Mouse (Mus musculus) gastrocnemius, postnatal 25 days (tissue): ENCODE data around the gene Catsper3. TPM values are rescaled to one million over a fixed set of nuclear protein-coding genes. Genes with fewer than 3 reads are reported as not detected.

Source experiments
- DNase-seq: peaks from one replicate; pipeline ENCODE4 v3.0.0; 2022
- long read RNA-seq, 2 experiments: library from polyadenylated mRNA; stranded (forward); transcript quantifications; one replicate each; pipeline ENCODE4 v2.0.0; 2021
- total RNA-seq, 2 experiments: library from RNA; stranded (reverse); gene quantifications; 1 replicate in 1 of 2; 2 replicates in 1 of 2; pipeline ENCODE4 v1.2.3; 2021

Catsper3 gene
- total RNA-seq = not detected
- long read RNA-seq, experiment 1 = 0 reads
- long read RNA-seq, experiment 2 = 0 reads

DNA sequence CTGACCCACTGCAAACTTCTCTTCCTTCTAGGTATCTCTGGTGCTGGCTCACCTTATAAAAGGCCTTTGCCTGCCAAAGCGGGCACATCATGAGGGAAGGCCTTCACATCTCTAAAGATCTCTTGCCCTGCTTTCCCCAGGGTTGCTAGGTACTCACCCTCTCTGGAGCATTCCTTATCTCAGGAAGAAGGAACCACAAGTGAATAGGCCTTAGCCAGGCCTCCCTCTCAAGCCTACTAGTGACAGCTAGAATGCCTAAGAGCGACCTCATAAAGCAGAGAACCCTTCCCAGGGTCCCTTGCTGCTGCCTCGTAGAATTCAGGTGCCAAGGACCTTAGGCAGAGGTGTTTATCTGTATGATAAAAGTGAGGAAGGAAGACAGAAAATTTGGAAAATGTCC lies at the start of gene Catsper3:
Catsper3 (plus strand) TSS at position 301 of the 400 bp plus-strand sequence.
- no peak for DNase-seq

DNA sequence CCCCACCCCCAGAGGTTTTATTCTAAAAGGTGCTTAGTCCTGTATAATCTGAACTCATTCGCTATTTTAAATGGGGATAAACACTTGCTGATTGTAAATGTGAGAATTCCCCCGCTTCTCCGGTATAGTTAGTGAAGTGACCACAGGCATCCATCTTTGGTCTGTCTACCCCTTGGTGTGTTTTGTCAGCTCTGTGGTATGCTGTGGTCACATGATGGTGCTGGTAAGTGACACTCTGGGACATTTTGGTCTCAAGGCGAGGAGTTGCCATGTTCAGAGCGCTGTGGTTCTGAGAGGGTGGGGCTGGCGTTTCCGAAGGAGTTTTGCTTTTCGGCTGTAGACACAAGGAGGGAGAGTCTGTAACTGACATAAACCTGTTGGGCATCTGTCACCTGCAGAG lies 46.5 kb upstream of the Catsper3 start:
- DNase-seq = no peak

DNA sequence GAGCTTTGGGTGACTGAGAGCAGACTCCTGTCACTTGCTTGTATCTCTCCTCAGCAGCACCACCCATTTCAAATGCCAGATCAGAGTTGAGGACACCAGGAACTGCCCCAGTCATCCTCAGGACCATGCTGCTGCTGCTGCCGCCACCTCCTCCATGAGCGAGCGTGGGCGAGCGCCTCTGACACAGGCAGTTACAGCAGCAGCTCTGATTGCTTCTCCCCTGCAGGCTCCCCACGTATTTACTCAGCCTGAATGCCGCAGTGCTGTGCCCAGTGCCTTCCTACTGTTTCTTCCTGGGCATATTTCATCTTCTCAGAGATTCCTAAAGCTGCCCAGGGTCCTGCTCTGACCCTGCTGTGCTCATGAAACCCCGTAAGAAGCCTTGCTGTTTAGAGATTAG lies 42.1 kb upstream of the Catsper3 start:
- no peak for DNase-seq

DNA sequence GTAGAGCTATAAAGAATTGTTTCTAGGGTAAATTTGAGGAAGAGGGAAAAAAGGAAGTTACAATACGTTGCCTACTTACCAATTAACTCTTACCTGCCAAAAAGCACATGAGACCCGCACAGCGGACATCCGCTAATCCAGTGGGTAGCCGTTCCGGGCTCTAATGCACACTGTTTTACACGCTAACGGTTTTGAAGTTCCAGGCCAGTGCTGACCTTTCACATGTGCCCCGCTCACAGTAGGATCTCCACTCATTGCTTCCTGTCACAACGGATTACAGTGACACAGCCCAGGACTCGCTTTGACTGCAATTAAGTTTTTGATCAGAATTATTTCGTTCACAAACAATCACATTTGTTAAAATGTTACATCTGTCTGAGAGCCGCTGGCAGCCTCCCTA lies 30.0 kb upstream of the Catsper3 start:
- DNase-seq = no peak

DNA sequence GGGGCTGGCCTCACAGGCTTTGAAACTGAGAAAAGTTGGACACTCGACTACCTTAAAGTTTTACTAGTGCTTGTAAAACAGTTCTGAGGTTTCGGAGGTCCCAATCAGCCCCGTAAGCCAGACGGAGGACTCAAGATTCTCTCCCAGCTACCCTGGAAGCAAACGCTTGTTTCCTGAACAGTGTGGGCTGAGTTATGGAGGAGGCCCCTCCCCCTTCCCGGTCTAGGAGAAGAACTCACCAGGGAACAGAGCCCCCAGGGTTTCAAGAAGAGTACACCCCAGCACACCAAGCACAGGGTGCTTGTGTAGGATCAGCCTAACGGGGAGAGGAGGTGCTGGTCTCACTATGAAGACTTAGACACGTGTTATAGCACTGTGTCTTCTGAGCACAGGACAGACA lies 27.6 kb upstream of the Catsper3 start:
- DNase-seq = no peak

DNA sequence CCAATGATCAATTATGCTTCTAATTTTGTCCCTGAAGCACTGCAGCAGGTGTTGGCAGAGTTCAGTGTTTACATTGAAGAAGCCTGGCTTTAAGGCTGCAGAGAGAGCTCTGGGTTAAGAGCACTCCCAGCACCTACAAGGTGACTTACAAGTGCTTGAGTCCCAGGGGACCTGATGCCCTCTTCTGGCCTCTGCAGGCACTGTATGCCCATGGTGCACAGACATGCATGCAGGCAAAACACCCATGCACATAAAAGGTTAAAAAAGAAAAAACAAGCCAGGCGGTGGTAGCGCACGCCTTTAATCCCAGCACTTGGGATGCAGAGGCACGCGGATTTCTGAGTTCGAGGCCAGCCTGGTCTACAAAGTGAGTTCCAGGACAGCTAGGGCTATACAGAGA lies 26.7 kb upstream of the Catsper3 start:
- no peak for DNase-seq

DNA sequence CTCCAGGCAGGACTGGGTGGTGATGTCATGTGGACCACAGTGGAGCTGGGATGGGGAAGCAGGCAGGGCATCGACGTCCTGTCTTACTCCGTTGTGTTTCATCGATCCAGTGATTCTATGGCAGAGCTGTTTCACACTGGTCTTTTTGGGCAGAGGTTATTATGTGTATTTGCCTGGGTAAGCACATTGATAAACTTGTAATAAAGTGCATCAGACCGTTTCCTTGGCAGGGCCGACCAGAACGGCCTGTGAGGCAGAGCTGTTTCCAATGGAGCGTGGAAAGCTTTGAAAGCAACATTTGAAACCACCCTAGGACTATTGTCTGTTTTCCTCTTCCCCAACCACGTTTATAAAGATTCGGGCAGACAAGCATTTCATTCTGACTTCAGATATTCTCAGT lies 23.8 kb upstream of the Catsper3 start:
- no peak for DNase-seq

DNA sequence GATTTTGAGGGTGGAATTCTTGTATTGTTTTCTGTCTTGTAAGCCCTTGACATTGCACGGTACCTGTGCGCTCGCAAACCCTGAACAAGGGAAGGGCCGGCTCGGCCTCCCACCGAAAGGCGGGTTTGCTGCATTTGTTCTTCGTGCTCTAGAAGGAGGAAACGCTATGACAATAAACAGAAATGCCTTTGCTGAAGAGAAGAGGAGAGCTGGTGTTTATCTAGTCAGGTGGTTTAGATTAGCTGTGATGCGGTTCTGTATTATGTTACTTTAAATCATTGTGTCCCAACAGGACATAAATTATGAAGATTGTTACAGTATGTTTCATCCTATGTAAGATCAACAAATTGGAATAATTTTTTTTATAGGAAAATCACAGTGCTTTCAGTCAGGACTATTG lies 22.9 kb upstream of the Catsper3 start:
- DNase-seq = no peak

DNA sequence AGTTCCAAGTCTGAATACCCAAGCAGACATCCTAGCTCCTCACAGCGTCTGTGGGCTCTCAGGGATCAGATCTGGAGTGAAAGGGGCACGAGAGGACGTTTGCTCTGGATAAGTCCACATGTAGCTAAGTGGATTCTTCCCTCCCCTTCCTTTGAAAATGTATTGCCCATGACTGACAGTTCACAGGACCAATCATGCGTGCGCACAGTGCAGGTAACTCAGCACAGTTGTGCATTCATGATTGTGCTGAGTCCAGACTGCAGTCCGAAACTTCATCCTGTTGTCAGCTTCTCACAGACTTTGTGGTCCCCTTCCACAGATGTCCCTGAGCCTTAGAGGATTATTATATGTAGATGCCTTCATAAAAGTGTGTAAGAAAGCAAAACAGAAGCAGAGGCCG lies 10.0 kb upstream of the Catsper3 start:
- DNase-seq = no peak

DNA sequence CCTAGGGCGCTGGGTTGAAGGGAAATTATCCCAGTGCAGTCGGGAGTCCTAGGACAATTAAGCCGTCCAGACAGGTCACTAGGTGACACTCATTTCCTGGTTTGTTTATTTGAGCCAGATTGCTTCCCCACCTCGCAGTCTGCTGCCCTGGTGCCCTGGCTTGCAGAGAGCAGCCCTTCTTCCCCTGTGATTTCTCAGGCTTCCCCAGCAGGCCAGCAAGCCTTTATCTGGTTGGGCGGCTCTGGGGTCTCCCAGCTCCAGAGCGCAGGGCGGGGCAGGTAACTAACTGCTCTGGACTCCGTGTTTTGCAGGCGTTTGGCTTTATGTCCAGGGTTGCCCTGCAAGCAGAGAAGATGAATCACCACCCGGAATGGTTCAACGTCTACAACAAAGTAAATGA lies 9.3 kb upstream of the Catsper3 start:
- no peak for DNase-seq

DNA sequence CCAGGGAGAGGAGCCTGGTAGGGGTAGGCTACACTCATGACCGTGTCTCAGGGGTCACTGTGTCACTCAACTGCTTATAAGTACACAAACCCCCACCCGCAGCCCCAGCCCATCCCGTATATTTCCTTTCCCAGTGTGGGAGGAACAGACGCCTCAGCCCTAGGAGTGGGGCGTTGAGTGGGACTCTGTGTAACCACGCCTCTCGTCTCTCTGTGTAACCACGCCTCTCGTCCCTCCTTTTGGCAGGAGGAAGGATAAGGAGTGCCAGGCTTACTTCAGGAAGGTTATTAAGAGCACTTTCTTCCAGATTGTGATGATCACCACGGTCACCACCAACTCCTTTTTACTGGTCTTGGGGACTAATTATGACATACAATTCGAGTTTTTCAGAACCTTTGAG lies 1.8 kb downstream of the Catsper3 start:
- no peak for DNase-seq

DNA sequence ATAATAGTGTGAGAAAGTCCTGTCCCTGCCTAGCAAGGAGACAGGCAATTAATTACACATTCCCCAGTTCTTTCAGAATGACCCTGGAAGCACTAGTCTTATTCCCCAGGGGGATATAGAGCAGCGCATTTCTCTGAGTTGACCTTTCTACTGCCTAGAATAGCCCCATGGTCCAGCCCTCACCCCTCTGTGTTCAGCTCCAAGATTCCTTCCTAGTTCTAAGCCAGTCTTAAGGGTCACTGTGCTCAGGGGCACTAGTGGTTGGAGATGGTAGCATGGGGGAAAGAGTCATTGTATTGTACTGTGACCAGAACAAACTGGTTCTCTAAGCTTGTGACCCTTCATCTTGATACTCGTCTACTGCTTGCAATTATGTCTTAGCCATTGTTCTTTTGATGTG lies 16.9 kb downstream of the Catsper3 start:
- DNase-seq = no peak

DNA sequence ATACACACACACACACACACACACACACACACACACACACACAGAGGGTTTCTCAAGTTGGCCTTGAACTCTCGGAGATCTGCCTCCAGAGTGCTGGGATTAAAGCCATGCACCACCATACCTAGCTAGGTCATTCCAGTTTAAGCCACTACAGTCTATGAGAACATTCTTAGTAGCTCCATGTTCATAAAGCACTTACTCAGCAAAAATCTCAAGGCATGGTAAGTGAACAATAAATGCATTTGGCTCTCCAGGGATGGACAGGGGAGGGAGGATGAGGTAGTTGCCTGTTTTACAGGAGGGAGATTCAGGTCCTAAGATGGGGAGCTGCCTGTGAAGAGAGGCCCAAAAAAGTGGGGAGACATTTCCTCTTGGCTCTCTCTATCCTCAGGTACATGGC lies 19.6 kb downstream of the Catsper3 start:
- no peak for DNase-seq

DNA sequence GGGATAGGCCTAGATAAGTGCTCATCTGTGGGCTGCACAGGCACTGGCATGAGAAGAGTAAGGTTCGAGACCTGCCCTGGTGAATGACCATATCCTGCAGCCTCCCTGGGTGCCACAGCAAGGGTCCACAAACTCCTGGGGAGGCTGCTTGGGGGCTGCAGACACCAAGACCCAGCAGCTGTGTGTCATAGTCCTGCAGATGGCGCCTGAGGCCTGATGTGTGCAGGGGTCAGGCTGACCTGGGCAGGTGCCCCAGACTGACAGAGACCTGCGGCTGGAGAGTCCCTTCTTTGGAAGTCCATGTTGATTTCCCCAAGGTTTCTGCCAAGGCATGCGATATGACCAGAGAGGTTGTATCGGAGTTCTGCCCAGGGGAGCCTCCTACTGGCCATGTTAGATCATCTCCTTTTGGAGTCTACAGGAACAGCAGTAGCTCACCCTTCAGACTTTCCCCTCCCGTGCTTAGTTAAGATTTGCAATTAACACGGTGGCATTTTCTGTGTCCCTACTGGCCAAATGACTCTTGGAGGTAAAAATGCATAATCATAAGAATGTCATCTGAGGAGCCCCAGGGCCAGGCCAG lies 24.8 kb downstream of the Catsper3 start:
- DNase-seq = no peak

DNA sequence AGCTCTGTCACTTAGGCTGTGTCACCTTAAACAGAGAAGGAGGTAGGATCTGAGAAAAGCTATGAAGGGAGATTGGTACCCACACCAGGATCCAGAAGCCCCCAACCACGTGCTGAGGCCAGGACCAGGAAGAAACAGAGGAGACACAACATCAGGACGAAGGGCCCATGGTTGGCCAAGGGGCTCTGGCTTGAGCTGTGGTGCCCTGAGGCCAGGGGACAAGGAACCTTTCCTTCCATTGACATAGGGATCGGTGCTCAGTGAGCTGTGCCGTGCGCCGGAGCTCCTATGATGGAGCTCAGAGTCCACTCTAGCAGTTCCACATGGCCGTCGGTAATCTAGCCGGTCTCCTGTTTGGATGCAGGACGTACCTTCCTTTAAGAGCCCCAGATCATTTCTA lies 25.3 kb downstream of the Catsper3 start:
- no peak for DNase-seq

DNA sequence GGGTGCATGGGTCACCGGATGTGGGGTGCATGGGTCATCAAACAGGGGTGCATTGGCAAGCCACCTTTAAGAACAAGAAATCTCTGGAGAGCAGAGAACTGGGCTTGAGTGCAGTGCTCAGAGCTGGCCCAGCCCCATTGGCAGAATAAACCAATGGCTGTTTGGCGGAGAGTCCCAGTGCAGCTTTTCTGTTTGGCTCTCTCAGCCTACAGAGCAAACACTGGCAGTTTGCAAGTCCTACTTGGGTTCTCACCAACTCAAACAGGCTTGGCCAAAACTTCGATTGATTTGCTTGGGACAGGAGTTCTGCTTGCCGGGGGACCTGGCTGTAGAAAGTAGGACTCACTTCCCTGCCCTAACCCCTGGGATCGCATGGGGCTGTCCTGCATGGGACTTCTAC lies 26.6 kb downstream of the Catsper3 start:
- DNase-seq = no peak

DNA sequence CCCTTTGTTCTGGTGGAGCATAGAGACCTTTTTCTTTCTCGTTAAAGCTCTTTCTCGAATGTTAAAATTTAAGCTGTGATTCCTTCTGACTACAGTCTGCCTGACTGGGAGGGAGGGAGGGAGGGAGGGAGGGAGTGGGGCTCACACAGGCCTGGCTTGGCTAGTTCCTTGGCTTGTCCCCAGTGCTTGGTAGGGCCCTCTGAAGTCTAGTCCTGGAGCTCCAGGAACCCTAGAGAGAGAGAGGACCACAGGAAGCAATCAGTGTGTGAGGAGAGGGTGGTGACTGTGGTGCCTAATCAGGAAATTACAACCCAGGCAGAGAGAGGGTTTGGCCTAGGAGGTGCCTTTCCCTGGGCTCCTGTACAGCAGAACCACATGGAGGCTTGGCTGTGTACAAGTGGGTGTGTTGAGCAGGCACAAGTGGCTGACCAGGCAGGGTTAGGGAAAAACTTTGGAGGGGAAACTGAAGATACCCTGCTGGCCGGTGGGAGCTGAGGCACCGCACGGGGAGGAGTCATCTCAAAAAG lies 29.2 kb downstream of the Catsper3 start:
- DNase-seq = no peak

DNA sequence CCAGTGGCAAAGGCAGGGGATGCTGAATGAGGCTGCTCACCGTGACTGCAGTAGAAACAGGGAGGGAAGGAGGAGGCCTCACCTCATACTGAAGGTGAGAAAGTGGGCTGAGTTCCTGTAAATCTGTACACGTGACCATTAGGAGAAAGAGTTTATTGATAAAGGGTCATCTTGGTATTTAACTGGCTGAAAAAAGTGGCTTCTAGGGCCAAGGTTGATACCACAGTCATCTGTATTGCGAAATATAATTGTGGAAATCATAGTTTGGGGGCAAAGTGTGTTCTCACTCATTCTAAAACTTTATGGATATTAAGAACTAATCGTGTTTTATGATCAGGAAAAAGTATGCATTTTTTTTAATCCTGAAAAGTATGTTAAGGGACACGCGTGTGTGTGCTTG lies 30.5 kb downstream of the Catsper3 start:
- DNase-seq = no peak

DNA sequence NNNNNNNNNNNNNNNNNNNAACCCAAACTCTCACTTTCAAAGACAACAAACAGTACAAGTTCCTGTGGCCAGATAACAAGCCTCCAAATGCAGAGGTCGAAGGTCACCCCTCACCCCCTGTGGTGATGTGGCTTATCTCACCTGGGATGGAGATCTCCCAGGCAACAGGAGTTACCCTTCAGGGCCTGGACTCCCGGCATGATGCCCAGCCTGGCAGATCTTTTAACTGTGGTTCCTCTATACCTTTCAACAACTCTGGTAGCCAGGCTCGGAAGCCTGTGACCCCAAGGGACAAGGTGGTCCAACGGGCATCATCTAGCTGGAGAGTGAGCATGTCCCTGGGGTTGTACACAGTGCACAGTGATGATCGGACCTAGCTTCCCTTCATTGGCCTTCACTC lies 38.1 kb downstream of the Catsper3 start:
- DNase-seq = no peak

DNA sequence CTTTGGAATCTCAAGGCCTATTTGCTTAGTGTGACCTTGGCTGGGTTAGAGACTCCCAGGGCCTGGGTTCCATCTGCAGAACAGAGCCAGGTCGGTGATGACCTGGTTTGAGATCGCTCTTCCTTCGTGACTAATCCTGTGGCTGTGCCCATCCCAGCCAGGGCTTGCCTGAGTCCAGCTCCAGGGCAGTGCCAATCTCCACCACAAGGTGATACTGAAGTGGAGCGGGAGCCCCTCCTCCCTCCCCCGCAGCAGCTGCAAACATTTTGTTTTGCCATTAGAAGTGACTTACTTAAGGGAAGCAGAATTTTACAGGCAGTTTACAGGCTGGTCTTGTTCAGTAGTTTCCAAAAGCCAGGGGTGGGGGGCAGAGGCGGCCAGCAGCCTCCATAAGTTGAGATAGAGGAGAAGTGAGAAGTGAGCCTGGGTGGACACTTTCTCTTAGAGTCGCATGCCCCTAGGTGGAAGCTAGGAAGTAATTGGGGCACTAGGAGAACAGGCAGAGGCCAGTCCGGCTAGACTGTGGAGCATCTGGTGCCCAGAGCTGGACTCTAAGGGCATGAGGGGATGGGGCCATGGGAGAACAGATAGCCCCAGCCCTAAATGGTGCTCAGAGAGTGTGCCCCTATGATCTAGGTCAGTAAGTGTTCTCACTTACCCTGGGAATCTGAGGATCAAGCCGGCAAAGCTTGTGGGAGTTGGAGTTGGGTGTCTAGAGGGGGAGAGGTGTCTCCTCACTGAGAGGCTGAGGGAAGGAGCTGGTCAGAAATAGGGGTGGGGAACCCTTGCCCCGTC lies 40.0 kb downstream of the Catsper3 start:
- no peak for DNase-seq

DNA sequence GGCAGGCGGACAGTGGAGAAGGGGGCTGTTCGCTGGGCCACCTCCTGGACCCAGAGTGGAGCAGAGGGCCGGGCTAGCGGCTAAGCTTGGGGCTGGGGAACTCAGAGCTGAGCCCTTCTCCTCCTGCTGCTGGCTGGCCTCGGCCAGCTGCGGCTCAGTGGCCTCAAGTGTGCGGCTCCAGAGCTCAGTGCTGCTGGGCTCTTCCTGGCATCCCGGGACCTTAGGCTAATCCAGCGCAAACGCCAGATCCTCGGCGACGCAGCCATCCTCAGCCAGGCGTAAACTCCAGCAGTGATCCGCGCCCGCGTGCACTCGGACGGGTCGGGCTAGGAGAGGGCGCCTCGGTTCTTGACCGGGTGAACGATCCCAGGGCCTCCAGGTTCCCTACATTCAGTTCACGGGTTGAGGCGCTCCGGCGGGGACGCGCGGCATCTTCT lies 40.9 kb downstream of the Catsper3 start:
- DNase-seq = no peak

DNA sequence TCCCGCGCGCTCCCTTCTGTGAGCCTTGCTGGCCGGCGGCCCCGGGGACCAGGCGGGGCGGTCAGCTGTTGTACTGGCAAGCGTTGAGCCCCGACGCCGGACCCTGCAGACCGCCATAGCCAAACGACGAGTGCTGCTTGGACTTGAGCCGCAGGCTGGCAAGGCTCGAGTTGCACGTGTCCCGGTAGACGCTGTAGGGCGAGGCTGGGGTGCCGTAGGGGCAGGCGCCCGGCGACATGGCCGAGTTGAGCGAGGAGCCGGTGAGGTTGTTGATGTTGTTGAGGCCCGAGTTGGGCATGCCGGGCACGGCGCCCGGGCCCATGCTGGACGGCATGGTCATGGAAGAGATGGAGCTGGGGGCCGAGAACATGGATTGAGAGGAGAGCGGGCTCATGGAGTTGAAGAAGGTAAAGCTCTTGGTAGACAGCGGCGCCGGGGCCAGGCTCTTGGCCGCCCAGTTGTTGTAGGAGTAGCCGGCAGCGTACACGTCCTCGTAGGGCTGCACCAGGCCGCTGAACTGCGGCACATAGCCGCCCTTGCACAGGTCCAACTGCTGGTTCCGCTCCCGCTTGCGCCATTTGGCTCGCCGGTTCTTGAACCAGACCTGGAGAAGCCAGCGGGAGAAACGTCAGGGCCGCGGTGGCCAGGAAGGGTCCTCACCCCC lies 41.8 kb downstream of the Catsper3 start:
- DNase-seq = no peak
